Mouse (Mus musculus): ENCODE data around the gene Ulbp1.
"Not testable (repeated sequence)": the region's sequence is repeated elsewhere in the genome, so short reads cannot be mapped to it uniquely, and the experiment has no call there.

Ulbp1 gene

DNA sequence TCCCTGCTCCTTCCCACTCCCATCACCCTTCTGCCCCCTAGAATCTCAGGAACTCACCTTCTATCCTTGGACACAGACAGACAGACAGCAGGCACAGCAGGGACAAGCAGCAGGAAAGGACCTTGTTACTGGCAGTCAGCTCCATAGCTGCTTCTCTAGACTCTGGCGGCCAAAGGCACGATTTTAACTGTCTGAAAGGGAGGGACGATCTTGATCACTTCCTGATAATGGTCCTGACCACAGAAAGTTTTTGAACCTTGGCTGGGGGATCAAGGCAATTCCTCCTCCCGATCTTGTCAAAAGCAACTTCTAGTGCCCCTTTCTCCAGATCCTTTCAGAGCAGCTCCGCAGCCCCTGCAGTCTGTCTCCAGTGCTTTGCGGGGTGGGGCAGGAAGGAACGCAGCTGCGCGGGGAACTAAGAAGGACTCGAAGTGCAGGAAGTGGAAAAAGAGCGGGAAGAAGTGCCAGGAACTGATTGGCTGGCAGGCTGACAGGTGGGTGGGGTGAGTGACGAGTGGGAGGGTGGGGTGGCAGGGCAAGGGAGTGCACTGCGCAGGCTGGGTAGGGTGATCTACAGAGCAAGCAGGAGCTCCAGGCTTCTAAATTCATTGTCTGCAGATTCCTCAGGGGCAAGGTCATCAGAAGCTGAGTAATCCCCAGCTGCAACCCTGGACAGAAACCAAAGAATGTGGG lies at the start of gene Ulbp1:
Gene Ulbp1, minus strand, starts transcription at position 442 of the 693 bp plus-strand sequence.
- no peak for DNase-seq (ENCODE audit: low read depth)

GRCm38 (mm10) chr10:7498180-7498579 lies 24.7 kb upstream of the Ulbp1 start:
- not testable (repeated sequence) for DNase-seq (ENCODE audit: low read depth)

- not testable (repeated sequence) for DNase-seq (ENCODE audit: low read depth)
Measured at GRCm38 (mm10) chr10:7492384-7492783, 18.9 kb upstream of the Ulbp1 start.

GRCm38 (mm10) chr10:7483650-7484049 lies 10.2 kb upstream of the Ulbp1 start:
- no peak for DNase-seq (ENCODE audit: low read depth)

DNA sequence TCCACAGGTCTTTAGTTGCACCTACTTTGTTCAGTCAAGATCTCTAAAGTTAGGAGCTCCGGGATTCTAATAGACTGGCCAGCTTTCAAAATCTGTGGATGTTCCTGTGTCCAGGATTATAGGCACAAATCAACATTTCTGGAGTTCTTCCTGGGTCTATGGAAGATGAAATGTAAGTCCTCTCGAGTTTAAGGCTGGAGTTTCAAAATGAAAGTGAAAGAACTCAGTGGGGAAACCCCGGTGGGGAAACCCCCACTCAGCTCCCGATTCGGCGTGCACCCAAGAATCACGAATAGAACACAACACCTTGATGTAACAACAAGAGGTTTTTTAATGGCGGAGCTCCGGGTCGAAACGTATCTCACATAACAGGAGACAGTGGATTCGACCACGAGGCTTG lies 787 bp upstream of the Ulbp1 start:
- DNase-seq (ENCODE audit: low read depth), result not testable (repeated sequence)

GRCm38 (mm10) chr10:7471664-7472063 lies 1.8 kb downstream of the Ulbp1 start:
- DNase-seq (ENCODE audit: low read depth), result no peak

DNA sequence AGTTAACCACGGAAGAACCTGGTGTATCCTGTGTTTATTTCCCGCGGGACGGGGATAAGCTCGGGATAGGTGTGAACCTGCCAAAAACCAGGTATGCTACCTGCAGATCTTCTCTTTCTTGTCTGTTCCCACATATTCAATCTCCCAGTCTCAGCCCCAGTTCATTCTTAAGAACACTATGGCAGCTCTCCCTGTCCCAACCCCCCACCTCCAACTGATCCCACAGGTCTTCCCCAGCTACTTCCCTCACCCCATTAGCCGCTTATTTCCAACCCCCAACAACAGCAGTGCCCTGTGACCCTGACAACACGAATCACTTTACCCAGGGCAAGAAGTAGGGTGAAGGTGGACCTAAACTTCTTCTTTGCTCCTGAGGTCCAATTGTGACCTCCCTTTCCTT lies 3.0 kb downstream of the Ulbp1 start:
- DNase-seq (ENCODE audit: low read depth), result no peak

GRCm38 (mm10) chr10:7469716-7470414 lies 3.6 kb downstream of the Ulbp1 start:
- not testable (repeated sequence) for DNase-seq (ENCODE audit: low read depth)

GRCm38 (mm10) chr10:7462006-7462405 lies 11.4 kb downstream of the Ulbp1 start:
- DNase-seq (ENCODE audit: low read depth), result peak; percentile 20

DNA sequence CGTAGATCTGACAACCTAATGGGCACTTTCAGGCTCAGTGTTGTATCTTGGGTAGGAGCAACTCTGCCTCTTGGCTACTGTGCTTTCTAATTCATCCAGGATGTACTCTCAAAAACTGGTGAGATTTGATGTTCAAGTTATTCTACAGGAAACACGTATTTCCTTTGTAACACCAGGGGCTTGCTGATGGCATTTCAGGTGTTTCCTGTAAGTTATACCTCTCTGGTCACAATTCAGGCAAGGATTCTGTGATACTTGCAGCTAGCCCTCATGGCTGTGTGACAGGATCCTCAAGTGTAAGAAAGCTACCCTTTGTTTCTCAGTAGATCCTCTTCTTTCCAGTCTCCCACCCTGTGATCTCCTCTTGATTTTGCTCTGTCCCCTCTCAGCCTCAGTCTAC lies 34.5 kb downstream of the Ulbp1 start:
- DNase-seq (ENCODE audit: low read depth), result no peak

DNA sequence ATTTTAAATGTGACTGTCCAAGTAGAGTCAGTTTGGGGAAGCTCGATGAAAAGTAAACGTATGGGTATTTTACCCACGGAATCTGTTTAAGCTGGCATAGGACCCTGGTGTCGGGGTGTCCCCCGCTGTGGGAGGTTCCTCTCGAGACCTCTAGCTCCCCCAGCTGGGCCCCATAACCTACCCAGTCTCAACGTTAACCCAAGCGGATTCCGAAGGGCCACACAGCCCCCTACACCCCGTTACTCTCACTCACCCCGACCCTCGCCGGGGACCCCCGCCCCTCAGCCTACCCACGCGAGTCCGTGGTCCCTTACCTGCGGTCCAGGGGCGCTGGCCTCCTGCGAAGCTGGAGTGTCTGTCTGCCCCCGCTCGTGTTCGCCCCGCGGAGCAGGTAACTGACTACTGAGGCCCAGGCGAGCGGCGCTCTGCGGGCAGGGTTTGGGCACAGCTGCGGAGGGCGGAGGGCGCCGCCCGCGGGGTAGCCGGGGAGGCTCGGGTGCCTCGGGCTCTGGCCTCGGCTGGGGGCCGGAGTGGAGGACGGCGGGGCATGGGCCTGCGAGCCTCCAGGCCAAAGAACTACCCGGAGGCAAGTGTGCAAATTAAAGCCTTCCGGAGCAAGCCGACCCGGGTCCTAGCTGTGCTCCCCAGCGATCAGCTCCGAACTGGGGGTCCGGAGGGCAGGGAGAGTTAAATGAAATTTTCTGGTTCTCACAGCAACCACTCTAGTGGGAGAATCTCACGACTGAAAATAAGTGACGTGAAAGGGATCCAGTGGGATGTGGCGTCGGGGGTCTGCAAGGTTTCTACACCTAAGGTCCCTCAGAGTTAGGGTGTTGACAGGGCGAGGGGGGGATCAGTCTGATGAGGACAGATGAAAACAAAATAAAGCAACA lies 80.0 kb downstream of the Ulbp1 start:
- no peak for DNase-seq (ENCODE audit: low read depth)

GRCm38 (mm10) chr10:7391935-7392930 lies 81.2 kb downstream of the Ulbp1 start:
- no peak for DNase-seq (ENCODE audit: low read depth)

GRCm38 (mm10) chr10:7391561-7391934 lies 81.9 kb downstream of the Ulbp1 start:
- no peak for DNase-seq (ENCODE audit: low read depth)

DNA sequence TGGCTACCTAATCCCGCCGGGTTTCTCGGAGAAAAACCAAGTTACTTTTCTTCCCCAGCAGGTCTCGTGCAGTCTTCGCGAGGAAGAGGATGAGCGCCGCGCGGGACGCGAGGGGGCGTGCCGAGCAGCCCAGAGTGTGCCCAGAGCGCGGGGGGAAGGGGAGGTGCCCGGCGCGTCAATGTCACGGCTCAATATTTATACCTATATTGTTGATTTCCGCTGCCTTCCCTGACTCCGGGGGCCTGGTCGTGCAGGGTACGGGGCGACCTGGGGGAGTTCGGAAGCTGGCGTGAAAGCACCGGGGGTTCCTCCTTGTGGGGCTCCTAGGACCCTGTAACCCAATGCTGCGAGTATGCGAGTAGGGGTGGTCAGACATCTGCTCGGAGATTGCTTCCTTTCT lies 82.3 kb downstream of the Ulbp1 start:
- no peak for DNase-seq (ENCODE audit: low read depth)

All from fibroblast of lung, adult 2 months (primary cell).